Mouse (Mus musculus): ENCODE data around the gene Zfp13. TPM values are rescaled to one million over a fixed set of nuclear protein-coding genes. Genes with fewer than 3 reads are reported as not detected.
"Not testable (repeated sequence)": the region's sequence is repeated elsewhere in the genome, so short reads cannot be mapped to it uniquely, and the experiment has no call there.

Zfp13 gene
- polyA plus RNA-seq, 1 experiment from 2014 or later, result 22.1 TPM

DNA sequence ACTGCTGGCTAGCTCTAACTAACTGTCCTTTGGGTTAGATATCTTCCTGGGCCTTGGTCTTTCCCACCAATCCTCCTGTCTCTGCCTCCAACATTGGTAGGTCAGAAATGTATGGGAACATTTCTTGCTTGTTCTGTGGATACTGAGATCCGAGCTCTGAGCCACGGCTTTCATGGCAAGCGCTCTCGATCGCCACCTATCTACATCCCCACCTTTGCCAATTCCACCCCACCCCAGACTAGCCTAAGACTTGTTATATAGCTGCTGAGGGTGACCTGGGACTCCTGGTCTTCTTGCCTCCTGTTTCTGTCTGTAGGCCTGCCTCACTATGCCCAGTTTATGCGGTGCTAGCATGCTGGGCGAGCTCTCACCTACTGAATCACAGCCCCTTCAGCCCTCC is 5.1 kb upstream of the Zfp13 start:
- Histone ChIP-seq H3K4me2 (no peak overlapping the region), H3K9ac (no peak overlapping the region), H3K9me3 (no peaks in the 10 kb centered on the region), H3K4me1 (peaks cover 8% of the 10 kb centered on the region), H3K27me3 (0 out of 2 replicates have a peak, but pooled peaks cover 4% of the 10 kb centered on the region), H3K4me3 (replicated peaks) (no peak overlapping the region), H3K36me3 (replicated peaks) (no peaks in the 10 kb centered on the region), H3K27ac (no peak overlapping the region)
- no peak for ATAC-seq (ENCODE audit: low FRiP score)
- 70% methylated on average over 7 of the region's 7 CpGs for WGBS

DNA sequence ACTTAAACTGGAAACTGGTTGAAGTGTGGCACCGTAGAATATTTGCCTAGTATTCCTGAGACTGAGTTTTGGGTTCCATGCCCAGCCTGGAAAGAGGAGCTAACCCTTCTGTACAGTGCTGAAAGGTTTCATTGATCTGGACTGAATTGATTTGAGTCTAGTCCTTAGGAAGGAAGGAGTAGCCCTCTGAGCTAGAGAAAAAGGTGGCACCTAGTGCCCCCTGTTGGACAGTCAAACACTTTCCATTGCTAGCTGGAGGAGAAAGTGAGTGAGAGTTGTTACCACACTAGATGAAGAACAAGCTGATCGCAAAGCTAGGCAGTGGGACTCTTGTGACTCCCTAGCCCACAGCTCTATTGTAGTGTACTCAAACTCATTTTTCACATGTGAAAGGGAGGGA is 4.3 kb upstream of the Zfp13 start:
- Histone ChIP-seq H3K27ac (no peak overlapping the region), H3K9ac (no peak overlapping the region), H3K4me1 (peaks cover 17% of the 10 kb centered on the region), H3K36me3 (replicated peaks) (no peaks in the 10 kb centered on the region), H3K4me2 (no peak overlapping the region), H3K27me3 (0 out of 2 replicates have a peak, but pooled peaks cover 4% of the 10 kb centered on the region), H3K4me3 (replicated peaks) (no peak overlapping the region), H3K9me3 (no peaks in the 10 kb centered on the region)
- 54% methylated on average over 2 of the region's 2 CpGs for WGBS
- no peak for ATAC-seq (ENCODE audit: low FRiP score)

- Histone ChIP-seq H3K4me1 (peaks cover 18% of the 10 kb centered on the region), H3K27me3 (0 out of 2 replicates have a peak, but pooled peaks cover 4% of the 10 kb centered on the region), H3K9ac (no peak overlapping the region), H3K27ac (no peak overlapping the region), H3K9me3 (no peaks in the 10 kb centered on the region), H3K4me3 (replicated peaks) (no peak overlapping the region), H3K4me2 (no peak overlapping the region), H3K36me3 (replicated peaks) (no peaks in the 10 kb centered on the region)
- 11% methylated on average over 8 of the region's 8 CpGs for WGBS
- no peak for ATAC-seq (ENCODE audit: low FRiP score)
Observed at GRCm38 (mm10) chr17:23603077-23603476, 3.8 kb upstream of the Zfp13 start.

DNA sequence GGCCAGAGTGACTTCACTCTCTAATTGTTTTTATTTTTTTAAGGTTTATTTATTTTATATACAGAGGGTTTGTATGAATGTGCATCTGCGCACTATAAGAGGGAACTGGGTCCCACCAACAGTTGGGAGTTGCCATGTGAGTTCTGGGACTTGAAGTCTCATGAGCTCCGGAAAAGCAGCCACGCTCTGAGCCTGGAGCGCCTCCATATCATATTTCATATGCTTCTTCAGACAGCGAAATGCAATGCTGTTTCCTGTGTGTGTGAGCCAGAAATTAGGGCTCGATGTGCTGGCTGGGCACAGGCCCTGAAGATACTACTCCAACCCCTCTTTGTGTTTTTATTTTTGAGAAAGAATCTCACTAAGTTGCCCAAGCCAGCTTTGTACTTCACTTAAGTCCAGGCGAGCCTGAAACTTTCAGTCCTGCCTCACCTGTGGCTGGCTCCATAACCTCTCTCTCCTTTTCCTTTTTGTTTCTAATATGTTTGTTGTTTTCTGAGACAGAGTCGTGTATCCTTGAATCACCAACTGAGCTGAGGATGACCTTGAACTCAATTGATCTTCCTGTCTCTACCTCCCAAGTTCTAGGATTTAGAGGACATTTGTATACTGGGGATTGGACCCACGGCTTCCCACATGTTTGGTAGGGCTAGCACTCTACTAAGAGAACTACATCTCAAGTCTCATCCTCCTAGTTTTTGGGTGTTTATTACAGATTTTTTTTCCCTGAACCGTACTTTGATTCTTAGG is 2.7 kb upstream of the Zfp13 start:
- H3K36me3 ChIP-seq (replicated peaks), result no peaks in the 10 kb centered on the region
- H3K9ac ChIP-seq, result no peak overlapping the region
- ATAC-seq (ENCODE audit: low FRiP score), result no peak
- H3K27ac ChIP-seq, result no peak overlapping the region
- 0 out of 2 replicates have a peak, but pooled peaks cover 4% of the 10 kb centered on the region for H3K27me3 ChIP-seq
- 46% methylated on average over 10 of the region's 10 CpGs for WGBS
- peaks cover 18% of the 10 kb centered on the region for H3K4me1 ChIP-seq
- no peaks in the 10 kb centered on the region for H3K9me3 ChIP-seq
- no peak overlapping the region for H3K4me2 ChIP-seq
- no peak overlapping the region for H3K4me3 ChIP-seq (replicated peaks)

- Histone ChIP-seq H3K9me3 (no peaks in the 10 kb centered on the region), H3K36me3 (replicated peaks) (no peaks in the 10 kb centered on the region), H3K4me1 (peaks cover 18% of the 10 kb centered on the region), H3K9ac (no peak within 1 kb of the TSS), H3K27ac (no peak within 1 kb of the TSS), H3K4me2 (peak within 1 kb of the TSS; percentile 65), H3K4me3 (replicated peaks) (no peak within 1 kb of the TSS), H3K27me3 (0 out of 2 replicates have a peak, but pooled peaks cover 4% of the 10 kb centered on the region)
- no peak for ATAC-seq (ENCODE audit: low FRiP score)
- WGBS, result 24% methylated on average over 15 of the region's 15 CpGs
Observed at GRCm38 (mm10) chr17:23600641-23601622, 1.6 kb upstream of the Zfp13 start, which contains the start of gene Zscan10. Gene Zscan10 (plus strand): TSS chr17:23600856.

- WGBS, result 44% methylated on average over 7 of the region's 7 CpGs
- Histone ChIP-seq H3K27me3 (peaks cover 4% of the 10 kb centered on the region; the same call in 1 of the 2 replicates), H3K4me1 (peaks cover 18% of the 10 kb centered on the region), H3K9me3 (no peaks in the 10 kb centered on the region), H3K4me3 (replicated peaks) (peak overlapping the region; percentile 39), H3K9ac (peak overlapping the region; percentile 17), H3K27ac (peak overlapping the region; percentile 59; the same call in 1 of the 2 replicates), H3K36me3 (replicated peaks) (no peaks in the 10 kb centered on the region), H3K4me2 (peak overlapping the region; percentile 65)
- ATAC-seq (ENCODE audit: low FRiP score), result 0 out of 2 replicates have a peak, but pooled peaks have one; percentile 5
Observed at GRCm38 (mm10) chr17:23599605-23600063, 347 bp upstream of the Zfp13 start.

- H3K4me1 ChIP-seq, result peaks cover 24% of the 10 kb centered on the region
- not testable (repeated sequence) for H3K27me3 ChIP-seq; H3K9ac ChIP-seq; ATAC-seq (ENCODE audit: low FRiP score); H3K4me3 ChIP-seq (replicated peaks); H3K9me3 ChIP-seq; H3K36me3 ChIP-seq (replicated peaks); H3K4me2 ChIP-seq; H3K27ac ChIP-seq
- WGBS, result 81% methylated on average over 4 of the region's 4 CpGs
Observed at GRCm38 (mm10) chr17:23595139-23595538, 4.1 kb downstream of the Zfp13 start.

DNA sequence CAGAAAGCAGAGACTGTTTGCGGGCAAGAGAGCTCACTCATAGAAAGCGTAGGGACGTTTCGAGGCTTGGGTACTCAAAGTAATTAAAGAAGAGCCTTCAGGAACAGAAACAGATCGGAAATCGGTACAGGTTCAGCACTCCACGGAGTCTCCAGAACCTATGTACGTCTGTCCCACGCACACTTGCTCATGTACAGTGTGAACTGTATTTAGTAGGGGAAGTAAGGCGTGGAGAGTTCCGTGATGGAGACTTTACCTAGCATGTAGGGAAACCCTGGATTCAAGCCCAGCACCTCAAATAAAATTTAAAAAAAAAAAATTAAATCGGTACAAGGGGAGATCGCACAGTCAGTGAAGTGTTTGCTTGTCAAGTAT is 6.4 kb downstream of the Zfp13 start:
- peak overlapping the region; percentile 50 for H3K4me3 ChIP-seq (replicated peaks)
- H3K27ac ChIP-seq, result peak overlapping the region; percentile 75
- peaks cover 8% of the 10 kb centered on the region for H3K4me1 ChIP-seq
- 15% methylated on average over 13 of the region's 13 CpGs for WGBS
- no peaks in the 10 kb centered on the region for H3K9me3 ChIP-seq
- H3K27me3 ChIP-seq, result no peaks in the 10 kb centered on the region; the same call in 1 of the 2 replicates
- no peaks in the 10 kb centered on the region for H3K36me3 ChIP-seq (replicated peaks)
- H3K4me2 ChIP-seq, result peak overlapping the region; percentile 71
- peak overlapping the region; percentile 70 for H3K9ac ChIP-seq
- peak; percentile 69 for ATAC-seq (ENCODE audit: low FRiP score)

DNA sequence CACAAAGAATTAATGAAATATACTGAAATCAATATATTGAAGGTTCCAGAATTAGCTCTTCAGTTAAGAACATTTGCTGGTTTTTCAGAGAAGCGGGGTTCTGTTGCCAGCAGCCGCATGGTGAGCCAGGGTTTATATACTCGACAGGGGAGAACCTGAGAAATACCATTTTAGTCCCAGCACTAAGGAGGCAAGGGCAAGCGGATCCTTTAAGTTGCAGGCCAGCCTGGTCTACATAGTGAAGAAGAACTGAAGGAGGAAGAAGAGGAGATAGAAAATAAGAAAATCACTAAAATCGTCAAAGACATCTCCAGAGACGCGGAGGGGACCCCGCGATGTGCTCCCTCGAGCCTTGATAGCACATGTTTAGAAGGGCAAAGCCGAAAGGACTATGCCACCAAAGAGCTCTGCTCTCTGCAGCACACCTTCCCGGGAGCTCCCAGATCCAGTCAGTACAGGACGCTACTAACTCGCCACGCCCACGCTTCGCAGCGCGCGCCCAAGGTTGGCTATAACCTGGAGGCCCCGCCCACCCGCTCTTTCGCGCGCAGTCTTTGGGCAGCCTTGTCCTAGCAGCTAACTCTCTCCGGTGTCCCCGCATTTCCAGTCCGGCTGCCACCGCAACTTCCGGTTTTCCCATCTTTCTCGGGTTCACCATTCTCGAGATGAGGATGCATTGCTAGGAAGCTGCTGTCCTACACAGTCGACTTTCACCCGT is 6.9 kb downstream of the Zfp13 start:
- Histone ChIP-seq H3K9me3 (no peaks in the 10 kb centered on the region), H3K27me3 (no peaks in the 10 kb centered on the region; the same call in 1 of the 2 replicates), H3K27ac (peak overlapping the region; percentile 75), H3K4me2 (peak overlapping the region; percentile 71), H3K4me3 (replicated peaks) (peak overlapping the region; percentile 50), H3K4me1 (peaks cover 8% of the 10 kb centered on the region), H3K9ac (peak overlapping the region; percentile 70), H3K36me3 (replicated peaks) (no peaks in the 10 kb centered on the region)
- 8% methylated on average over 34 of the region's 34 CpGs for WGBS
- peak; percentile 99 for ATAC-seq (ENCODE audit: low FRiP score)

GRCm38 (mm10) chr17:23587253-23587652 is 12.0 kb downstream of the Zfp13 start:
- H3K4me2 ChIP-seq, result no peak overlapping the region
- no peak overlapping the region for H3K27ac ChIP-seq
- H3K27me3 ChIP-seq, result no peaks in the 10 kb centered on the region
- no peaks in the 10 kb centered on the region for H3K9me3 ChIP-seq
- WGBS, result 79% methylated on average over 2 of the region's 2 CpGs
- no peak for ATAC-seq (ENCODE audit: low FRiP score)
- peaks cover 6% of the 10 kb centered on the region for H3K36me3 ChIP-seq (replicated peaks)
- peaks cover 29% of the 10 kb centered on the region for H3K4me1 ChIP-seq
- H3K9ac ChIP-seq, result no peak overlapping the region
- no peak overlapping the region for H3K4me3 ChIP-seq (replicated peaks)

- ATAC-seq (ENCODE audit: low FRiP score), result peak; percentile 91
Observed at GRCm38 (mm10) chr17:23585721-23586491, 13.4 kb downstream of the Zfp13 start.

More at GRCm38 (mm10) chr17:23585721-23586491, 13.4 kb downstream of the Zfp13 start:
- Histone ChIP-seq H3K4me3 (replicated peaks) (peak overlapping the region; percentile 72), H3K27me3 (no peaks in the 10 kb centered on the region), H3K27ac (peak overlapping the region; percentile 66), H3K9ac (peak overlapping the region; percentile 80), H3K36me3 (replicated peaks) (peaks cover 10% of the 10 kb centered on the region), H3K4me2 (peak overlapping the region; percentile 93), H3K9me3 (no peaks in the 10 kb centered on the region), H3K4me1 (peaks cover 26% of the 10 kb centered on the region)
- under 1% methylated on average over 22 of the region's 22 CpGs for WGBS

Measured in forebrain, embryonic 12.5 days (tissue).